Mouse (Mus musculus) embryonic facial prominence, embryonic 11.5 days (tissue): ENCODE results near the gene Asic3. TPM values are rescaled to one million over a fixed set of nuclear protein-coding genes. Genes with fewer than 3 reads are reported as not detected.

Experiments used
- ATAC-seq: fragments of 200-750 bp; cut with Nextera tagmentation; replicated peaks from 2 replicates; pipeline ENCODE4 v1.8.0; 2017; ENCODE audit warnings: low read depth; ENCODE audit not compliant: insufficient number of reproducible peaks, low FRiP score, low TSS enrichment
- DNase-seq: peaks from one replicate; pipeline ENCODE4 v3.0.0-alpha.2; 2015; ENCODE audit warnings: low spot score
- H3K27ac ChIP-seq: fragments of 300-500 bp; sonication (generic); replicated peaks from 2 replicates; pipeline ENCODE4 v1.5.1; 2014; ENCODE audit warnings: mild to moderate bottlenecking, low read depth, low read length, control low read depth
- H3K27me3 ChIP-seq: fragments of 300-500 bp; sonication (generic); 2 replicates; pipeline ENCODE4 v1.6.1; 2014; ENCODE audit warnings: mild to moderate bottlenecking, low read length, moderate library complexity, mixed read lengths; ENCODE audit not compliant: control insufficient read depth, insufficient read depth
- H3K36me3 ChIP-seq: fragments of 300-500 bp; sonication (generic); replicated peaks from 2 replicates; pipeline ENCODE4 v1.6.1; 2014; ENCODE audit warnings: low read depth, mild to moderate bottlenecking, low read length, moderate library complexity, mixed read lengths; ENCODE audit not compliant: control insufficient read depth, insufficient read depth
- H3K4me1 ChIP-seq: fragments of 300-500 bp; sonication (generic); 2 replicates; pipeline ENCODE4 v1.6.1; 2014; ENCODE audit warnings: low read length, mixed read lengths; ENCODE audit not compliant: control insufficient read depth, insufficient read depth
- H3K4me2 ChIP-seq: fragments of 300-500 bp; sonication (generic); 2 replicates; pipeline ENCODE4 v1.6.1; 2014; ENCODE audit warnings: low read depth, mild to moderate bottlenecking, control low read depth, low read length, moderate library complexity
- H3K4me3 ChIP-seq: fragments of 300-500 bp; sonication (generic); 2 replicates; pipeline ENCODE4 v1.5.1; 2014; ENCODE audit warnings: low read depth, low read length, control low read depth
- H3K9ac ChIP-seq: fragments of 300-500 bp; sonication (generic); replicated peaks from 2 replicates; pipeline ENCODE4 v1.6.1; 2014; ENCODE audit warnings: mild to moderate bottlenecking, control low read depth, low read length
- H3K9me3 ChIP-seq: fragments of 300-500 bp; sonication (generic); replicated peaks from 2 replicates; pipeline ENCODE4 v1.6.1; 2016; ENCODE audit warnings: mild to moderate bottlenecking, low read length, inconsistent platforms, mixed read lengths; ENCODE audit not compliant: control insufficient read depth
- WGBS: fragments of 180-500 bp; shearing (Covaris S2); extraction: QIAGEN DNeasy Blood & Tissue Kit; methylation state at CpG from one replicate; pipeline ENCODE4 v1.1.7; 2014; 5-methylcytosine and 5-hydroxymethylcytosine counted together
- polyA plus RNA-seq: library from polyadenylated mRNA; unstranded; fragments of >200 nt; fragmentation: Nextera tagmentation; extraction: Ambion mirVana; gene quantifications from 2 replicates; pipeline ENCODE4 v1.2.1, GENCODE M21; 2014

The Asic3 gene
- polyA plus RNA-seq, 1 experiment from 2014 or later = 0.42 TPM

DNA sequence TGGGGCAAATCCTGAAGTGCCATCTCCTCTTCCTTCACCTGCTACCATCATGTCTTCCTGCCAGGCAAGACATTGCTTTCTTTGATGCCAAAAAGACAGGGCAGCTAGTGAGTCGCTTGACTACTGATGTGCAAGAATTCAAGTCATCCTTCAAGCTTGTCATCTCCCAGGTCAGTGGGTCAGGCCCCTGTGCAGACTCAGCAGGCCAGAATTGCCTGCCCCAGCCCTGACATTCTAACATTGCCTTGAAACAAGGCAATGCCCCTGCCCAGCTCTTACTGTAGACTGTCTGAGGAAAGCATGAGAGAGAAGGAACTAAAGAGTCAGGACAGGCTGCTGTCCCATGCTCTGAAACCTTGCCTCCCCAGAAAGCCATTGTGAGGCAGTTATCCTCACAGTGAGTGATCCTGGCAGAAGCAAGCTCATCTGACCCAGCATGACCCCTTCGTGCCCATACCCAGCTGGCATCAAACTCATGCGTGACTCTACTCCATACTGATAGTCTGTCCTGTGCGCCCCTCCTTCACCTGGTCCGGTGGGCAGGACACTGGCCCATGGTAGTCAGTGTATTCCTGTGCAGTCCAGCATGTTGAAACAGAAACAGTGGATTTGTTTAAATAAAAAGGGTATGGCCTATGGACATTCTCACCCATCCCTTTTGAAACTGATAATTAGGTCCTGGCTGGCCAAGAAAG is 12.1 kb upstream of the Asic3 start:
- WGBS = 95% methylated on average over 5 of the region's 5 CpGs
- H3K9ac ChIP-seq = no peak overlapping the region
- H3K4me1 ChIP-seq = no peaks in the 10 kb centered on the region; the same call in 1 of the 2 replicates
- no peak overlapping the region for H3K4me2 ChIP-seq
- no peak overlapping the region for H3K27ac ChIP-seq
- ATAC-seq = no peak
- no peaks in the 10 kb centered on the region for H3K9me3 ChIP-seq
- H3K36me3 ChIP-seq = no peaks in the 10 kb centered on the region
- DNase-seq = no peak
- H3K27me3 ChIP-seq = no peaks in the 10 kb centered on the region
- no peak overlapping the region for H3K4me3 ChIP-seq

DNA sequence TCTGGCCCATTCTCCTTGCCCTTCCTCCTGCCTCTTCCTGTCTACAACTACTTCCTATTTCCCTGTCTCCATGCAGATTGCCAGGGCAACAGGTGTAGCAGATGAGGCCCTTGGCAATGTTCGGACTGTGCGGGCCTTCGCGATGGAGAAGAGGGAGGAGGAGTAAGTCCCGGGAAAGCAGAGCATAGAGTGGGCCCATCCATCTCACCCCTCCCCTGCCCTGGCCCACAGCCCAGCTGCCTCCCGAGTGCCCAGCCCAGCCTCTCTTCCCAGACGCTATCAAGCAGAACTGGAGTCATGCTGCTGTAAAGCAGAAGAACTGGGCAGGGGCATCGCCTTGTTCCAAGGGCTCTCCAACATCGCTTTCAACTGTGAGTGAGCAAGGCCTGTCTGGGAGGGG is 11.2 kb upstream of the Asic3 start:
- no peak for ATAC-seq
- H3K36me3 ChIP-seq = no peaks in the 10 kb centered on the region
- H3K9me3 ChIP-seq = no peaks in the 10 kb centered on the region
- WGBS = 85% methylated on average over 9 of the region's 9 CpGs
- no peaks in the 10 kb centered on the region for H3K27me3 ChIP-seq
- DNase-seq = no peak
- H3K4me1 ChIP-seq = no peaks in the 10 kb centered on the region; the same call in 1 of the 2 replicates
- no peak overlapping the region for H3K27ac ChIP-seq
- no peak overlapping the region for H3K4me3 ChIP-seq
- H3K4me2 ChIP-seq = no peak overlapping the region
- no peak overlapping the region for H3K9ac ChIP-seq

DNA sequence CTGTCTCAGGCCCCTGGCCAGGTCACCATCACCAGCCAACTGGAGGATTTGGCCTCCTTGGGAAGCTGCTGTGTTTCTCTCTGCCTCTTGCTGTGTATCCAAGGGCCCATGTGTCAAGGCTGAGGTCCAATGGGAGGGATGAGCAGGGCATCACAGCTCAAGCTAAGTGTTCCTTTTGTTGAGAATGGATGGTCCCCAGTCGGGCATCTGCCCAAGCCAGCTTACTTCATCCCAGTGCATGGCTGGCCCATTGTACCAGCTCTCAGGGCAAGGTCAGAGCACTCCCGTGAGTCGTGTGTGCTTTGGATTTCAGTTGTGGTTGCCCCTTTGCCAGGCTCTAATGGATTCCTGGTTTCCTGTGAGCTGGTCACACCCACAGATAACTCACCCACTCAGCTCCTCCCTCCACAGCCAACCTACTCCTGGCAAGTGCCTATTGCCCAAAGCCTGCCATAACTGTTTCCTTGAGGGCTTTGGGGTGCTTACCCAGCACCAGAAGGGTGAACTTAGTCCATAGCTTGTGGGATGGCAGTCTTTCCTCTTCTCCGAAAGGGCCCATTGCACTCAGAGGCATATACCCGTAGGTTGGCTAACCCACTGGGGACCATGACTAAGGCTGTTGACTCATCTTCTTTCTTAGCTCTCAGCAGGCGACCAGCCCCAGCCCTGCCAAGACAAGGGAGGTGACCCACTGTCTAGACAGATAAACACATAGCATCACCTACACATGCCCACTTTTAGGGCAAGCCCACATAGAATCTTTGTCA is 8.4 kb upstream of the Asic3 start:
- H3K9ac ChIP-seq = no peak overlapping the region
- no peaks in the 10 kb centered on the region for H3K27me3 ChIP-seq
- H3K27ac ChIP-seq = no peak overlapping the region
- no peak overlapping the region for H3K4me3 ChIP-seq
- no peaks in the 10 kb centered on the region for H3K36me3 ChIP-seq
- H3K4me2 ChIP-seq = no peak overlapping the region
- H3K9me3 ChIP-seq = no peaks in the 10 kb centered on the region
- H3K4me1 ChIP-seq = no peaks in the 10 kb centered on the region; the same call in 1 of the 2 replicates
- ATAC-seq (no peak), DNase-seq (no peak)
- 81% methylated on average over 6 of the region's 6 CpGs for WGBS

DNA sequence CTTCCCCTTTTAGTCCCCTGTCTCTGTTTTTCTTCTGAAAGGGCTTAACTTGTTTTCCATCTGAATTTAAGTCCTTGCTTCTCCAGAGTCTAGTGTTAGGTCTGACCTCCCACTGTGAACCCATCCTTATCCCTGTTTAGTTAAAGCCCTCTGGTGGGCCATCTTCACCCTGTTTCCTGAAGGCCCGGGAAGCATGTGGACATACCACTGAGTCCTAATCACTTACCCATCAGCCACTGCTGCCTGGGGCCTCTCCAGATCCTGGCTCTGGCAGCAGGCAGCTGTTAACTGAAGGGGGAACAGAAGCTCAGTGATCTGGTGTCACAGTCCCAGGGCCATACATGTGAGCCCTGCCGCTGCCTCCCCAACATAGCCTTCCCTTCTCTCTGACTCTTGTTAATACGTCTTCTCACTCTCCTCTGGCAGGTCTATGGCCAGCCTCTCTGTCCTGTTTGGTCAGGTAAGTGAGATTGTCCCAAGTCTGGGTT is 7.8 kb upstream of the Asic3 start:
- DNase-seq (no peak), ATAC-seq (no peak)
- Histone ChIP-seq H3K4me3 (no peak overlapping the region), H3K36me3 (no peaks in the 10 kb centered on the region), H3K4me2 (no peak overlapping the region), H3K9ac (no peak overlapping the region), H3K4me1 (no peaks in the 10 kb centered on the region), H3K9me3 (no peaks in the 10 kb centered on the region), H3K27me3 (no peaks in the 10 kb centered on the region), H3K27ac (no peak overlapping the region)
- WGBS = 66% methylated on average over 3 of the region's 3 CpGs

DNA sequence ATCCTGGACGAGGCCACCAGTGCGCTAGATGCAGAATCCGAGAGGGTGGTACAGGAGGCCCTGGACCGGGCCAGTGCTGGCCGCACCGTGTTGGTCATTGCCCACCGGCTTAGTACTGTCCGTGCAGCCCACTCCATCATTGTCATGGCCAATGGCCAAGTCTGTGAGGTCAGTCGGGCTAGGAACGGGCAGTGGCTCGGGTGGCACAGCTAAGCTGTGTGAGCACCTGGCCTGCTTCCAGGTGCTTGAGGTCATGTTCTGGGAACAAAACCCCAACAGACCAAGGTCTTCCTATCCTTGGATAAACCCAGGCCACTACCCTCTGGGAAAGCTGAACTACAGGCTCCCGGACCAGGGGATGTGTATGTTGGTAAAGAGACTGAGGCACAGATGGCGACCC is 4.5 kb upstream of the Asic3 start:
- H3K4me1 ChIP-seq = no peaks in the 10 kb centered on the region
- H3K9me3 ChIP-seq = no peaks in the 10 kb centered on the region
- H3K4me2 ChIP-seq = no peak overlapping the region
- DNase-seq (no peak), ATAC-seq (no peak)
- H3K9ac ChIP-seq = no peak overlapping the region
- H3K36me3 ChIP-seq = no peaks in the 10 kb centered on the region
- H3K27me3 ChIP-seq = no peaks in the 10 kb centered on the region
- no peak overlapping the region for H3K4me3 ChIP-seq
- WGBS = 95% methylated on average over 13 of the region's 13 CpGs
- no peak overlapping the region for H3K27ac ChIP-seq

DNA sequence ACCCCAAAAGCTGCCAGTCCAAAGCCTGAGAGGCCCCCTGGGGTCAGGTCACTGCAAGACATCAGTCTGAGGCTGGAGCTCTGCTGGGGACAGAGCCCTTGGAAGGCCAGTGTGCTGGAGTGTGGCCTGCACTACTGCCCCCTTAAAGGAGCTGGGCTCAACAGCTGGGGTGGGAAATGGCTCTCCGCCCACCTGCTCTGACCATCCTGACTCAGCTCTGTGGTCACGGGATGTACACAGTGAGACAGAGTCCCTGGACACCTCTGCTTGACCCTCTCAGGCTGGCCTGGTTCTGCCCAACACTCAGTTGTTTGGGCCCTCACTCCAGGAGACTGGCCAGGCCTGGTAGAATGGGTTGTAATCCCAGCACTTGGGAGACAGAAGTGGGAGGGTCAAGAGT is 3.7 kb upstream of the Asic3 start:
- H3K27me3 ChIP-seq = no peaks in the 10 kb centered on the region
- H3K36me3 ChIP-seq = no peaks in the 10 kb centered on the region
- 75% methylated on average over 2 of the region's 2 CpGs for WGBS
- no peaks in the 10 kb centered on the region for H3K4me1 ChIP-seq
- no peaks in the 10 kb centered on the region for H3K9me3 ChIP-seq
- DNase-seq (no peak), ATAC-seq (no peak)
- H3K4me3 ChIP-seq = no peak overlapping the region
- H3K9ac ChIP-seq = no peak overlapping the region
- H3K4me2 ChIP-seq = no peak overlapping the region
- no peak overlapping the region for H3K27ac ChIP-seq

DNA sequence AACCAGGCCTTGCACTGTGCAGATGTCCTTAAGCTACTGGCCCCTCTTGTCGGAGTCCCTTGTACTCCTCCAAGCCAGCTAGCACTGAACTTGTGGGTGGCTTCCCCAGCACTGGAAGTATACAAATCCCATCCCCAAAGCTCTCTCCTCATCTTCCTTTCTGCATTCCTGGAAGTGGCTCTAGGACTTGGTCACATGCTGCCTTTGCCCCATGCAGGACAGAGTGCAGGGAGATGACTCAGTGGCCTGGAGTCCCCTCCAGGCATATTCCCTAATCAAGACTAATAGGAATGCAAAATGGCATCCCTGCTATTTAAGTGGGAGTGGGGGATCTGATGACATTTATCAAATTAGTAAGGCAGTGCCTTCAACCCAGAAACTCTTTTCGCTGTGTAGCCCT is 1.1 kb upstream of the Asic3 start:
- DNase-seq (no peak), ATAC-seq (no peak)
- Histone ChIP-seq H3K4me1 (no peaks in the 10 kb centered on the region), H3K9ac (no peak overlapping the region), H3K36me3 (no peaks in the 10 kb centered on the region), H3K4me2 (no peak overlapping the region), H3K27ac (no peak overlapping the region), H3K4me3 (no peak overlapping the region), H3K9me3 (no peaks in the 10 kb centered on the region), H3K27me3 (no peaks in the 10 kb centered on the region)
- 86% methylated on average over 2 of the region's 2 CpGs for WGBS

DNA sequence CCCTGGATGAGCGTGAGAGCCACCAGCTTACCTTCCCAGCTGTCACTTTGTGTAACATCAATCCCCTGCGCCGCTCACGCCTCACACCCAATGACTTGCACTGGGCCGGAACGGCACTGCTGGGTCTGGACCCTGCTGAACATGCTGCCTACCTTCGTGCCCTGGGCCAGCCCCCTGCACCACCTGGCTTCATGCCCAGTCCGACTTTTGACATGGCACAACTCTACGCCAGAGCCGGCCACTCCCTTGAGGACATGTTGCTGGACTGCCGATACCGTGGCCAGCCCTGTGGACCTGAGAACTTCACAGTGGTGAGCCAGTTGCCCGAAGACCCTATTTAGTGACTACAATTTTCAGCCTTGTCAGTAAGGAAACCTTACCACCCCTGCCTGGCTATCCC is 746 bp downstream of the Asic3 start:
- Histone ChIP-seq H3K4me2 (no peak overlapping the region), H3K9ac (no peak overlapping the region), H3K36me3 (no peaks in the 10 kb centered on the region; the same call in 1 of the 2 replicates), H3K4me3 (no peak overlapping the region), H3K4me1 (no peaks in the 10 kb centered on the region), H3K9me3 (no peaks in the 10 kb centered on the region), H3K27ac (no peak overlapping the region), H3K27me3 (no peaks in the 10 kb centered on the region)
- ATAC-seq (peak; percentile 31; the same call in 1 of the 2 replicates), DNase-seq (no peak)
- WGBS = 83% methylated on average over 13 of the region's 13 CpGs
